Mouse (Mus musculus): ENCODE measurements around the gene Cnnm1. TPM values are rescaled to one million over a fixed set of nuclear protein-coding genes. Genes with fewer than 3 reads are reported as not detected.

Gene Cnnm1
- polyA plus RNA-seq, 1 experiment from 2014 or later = 0.37 TPM

DNA sequence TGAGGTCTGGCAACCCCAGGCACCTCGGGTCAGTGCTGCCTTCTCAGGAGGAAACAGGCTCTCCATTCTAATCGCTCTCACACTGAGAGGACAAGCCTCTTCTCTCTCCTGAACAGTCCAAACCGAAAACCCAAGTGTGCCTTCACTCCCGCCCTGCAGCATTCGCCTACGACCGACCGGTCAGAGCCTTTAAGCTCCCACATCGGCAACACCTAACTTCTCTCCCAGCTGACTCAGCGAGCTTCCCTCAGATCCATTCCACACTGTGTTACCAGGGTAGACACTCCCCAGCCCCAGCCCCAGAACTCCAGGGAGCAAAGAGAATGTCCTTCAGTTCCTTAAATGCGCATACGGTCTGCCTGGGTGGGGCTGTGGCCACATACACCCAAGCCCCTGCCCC, 65.2 kb downstream of the Cnnm1 start:
- Histone ChIP-seq H3K4me1 (replicated peaks; ENCODE audit: control insufficient read depth, insufficient read depth, low read length) (no peaks in the 10 kb centered on the region), H3K27ac (ENCODE audit: low read depth, low read length) (no peak overlapping the region), H3K9ac (ENCODE audit: low read length) (no peak overlapping the region), H3K4me3 (ENCODE audit: low read depth, low read length) (no peak overlapping the region), H3K9me3 (ENCODE audit: control insufficient read depth, low read length) (no peaks in the 10 kb centered on the region), H3K27me3 (ENCODE audit: control insufficient read depth, insufficient read depth, low read length) (no peaks in the 10 kb centered on the region), H3K36me3 (ENCODE audit: control insufficient read depth, insufficient read depth, low read length) (peaks cover 2% of the 10 kb centered on the region; the same call in 1 of the 2 replicates), H3K4me2 (ENCODE audit: low read depth, low read length, severe bottlenecking) (no peak overlapping the region)
- ATAC-seq (replicated peaks; ENCODE audit: low FRiP score) (no peak), DNase-seq (ENCODE audit: low spot score) (no peak)
- WGBS = 92% methylated on average over 12 of the region's 12 CpGs

DNA sequence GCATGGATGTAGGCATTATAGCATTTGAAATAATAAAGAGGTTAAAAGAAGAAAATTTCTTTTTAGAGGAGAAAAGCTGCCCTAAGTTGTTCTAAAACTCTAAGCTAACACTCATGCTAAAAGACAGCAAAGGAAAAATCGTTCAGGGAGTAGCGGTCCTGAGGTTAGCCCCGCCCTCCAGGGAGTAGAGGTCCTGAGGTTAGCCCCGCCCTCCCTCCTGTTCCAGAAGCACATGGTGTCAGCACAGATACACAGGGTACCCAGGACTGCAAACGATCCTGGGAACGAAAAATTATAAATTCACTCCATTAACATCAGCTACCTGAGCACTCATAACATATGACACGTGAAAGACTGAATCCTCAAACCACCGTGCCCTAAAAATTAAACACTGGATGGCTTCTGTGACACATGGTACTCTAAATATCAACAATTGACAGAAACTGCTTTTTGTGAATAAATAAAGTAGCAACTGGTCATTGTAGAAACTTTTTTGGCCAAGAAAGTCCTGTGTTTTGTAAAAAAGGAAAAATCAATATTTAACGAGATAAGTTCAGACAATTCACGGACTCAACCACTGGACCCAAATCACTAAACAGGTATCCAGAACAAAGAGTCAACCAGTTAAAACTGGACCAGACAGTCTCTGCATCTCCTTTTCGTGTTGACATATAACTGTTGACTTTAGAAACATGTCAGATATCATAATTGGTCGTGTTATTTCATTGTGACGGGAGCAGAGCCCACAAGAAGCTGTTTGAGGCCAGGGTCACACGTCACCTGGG, 70.4 kb downstream of the Cnnm1 start:
- no peak overlapping the region for H3K9ac ChIP-seq (ENCODE audit: low read length)
- H3K36me3 ChIP-seq (ENCODE audit: control insufficient read depth, insufficient read depth, low read length) = peaks cover 2% of the 10 kb centered on the region; the same call in 1 of the 2 replicates
- 94% methylated on average over 14 of the region's 14 CpGs for WGBS
- no peaks in the 10 kb centered on the region for H3K27me3 ChIP-seq (ENCODE audit: control insufficient read depth, insufficient read depth, low read length)
- H3K4me2 ChIP-seq (ENCODE audit: low read depth, low read length, severe bottlenecking) = no peak overlapping the region
- H3K4me3 ChIP-seq (ENCODE audit: low read depth, low read length) = no peak overlapping the region
- DNase-seq (ENCODE audit: low spot score) (no peak), ATAC-seq (replicated peaks; ENCODE audit: low FRiP score) (no peak)
- H3K27ac ChIP-seq (ENCODE audit: low read depth, low read length) = no peak overlapping the region
- no peaks in the 10 kb centered on the region for H3K9me3 ChIP-seq (ENCODE audit: control insufficient read depth, low read length)
- no peaks in the 10 kb centered on the region for H3K4me1 ChIP-seq (replicated peaks; ENCODE audit: control insufficient read depth, insufficient read depth, low read length)

GRCm38 (mm10) chr19:43511621-43512620, 71.7 kb downstream of the Cnnm1 start:
- Histone ChIP-seq H3K4me1 (replicated peaks; ENCODE audit: control insufficient read depth, insufficient read depth, low read length) (no peaks in the 10 kb centered on the region), H3K27me3 (ENCODE audit: control insufficient read depth, insufficient read depth, low read length) (no peaks in the 10 kb centered on the region), H3K9ac (ENCODE audit: low read length) (no peak overlapping the region), H3K4me3 (ENCODE audit: low read depth, low read length) (no peak overlapping the region), H3K9me3 (ENCODE audit: control insufficient read depth, low read length) (no peaks in the 10 kb centered on the region), H3K4me2 (ENCODE audit: low read depth, low read length, severe bottlenecking) (no peak overlapping the region), H3K27ac (ENCODE audit: low read depth, low read length) (no peak overlapping the region), H3K36me3 (ENCODE audit: control insufficient read depth, insufficient read depth, low read length) (peaks cover 2% of the 10 kb centered on the region; the same call in 1 of the 2 replicates)
- no peak for ATAC-seq (replicated peaks; ENCODE audit: low FRiP score)
- DNase-seq (ENCODE audit: low spot score) = peak; percentile 43
- 88% methylated on average over 22 of the region's 22 CpGs for WGBS

GRCm38 (mm10) chr19:43513874-43514273, 73.6 kb downstream of the Cnnm1 start:
- Histone ChIP-seq H3K36me3 (ENCODE audit: control insufficient read depth, insufficient read depth, low read length) (peaks cover 2% of the 10 kb centered on the region; the same call in 1 of the 2 replicates), H3K4me3 (ENCODE audit: low read depth, low read length) (no peak overlapping the region), H3K4me2 (ENCODE audit: low read depth, low read length, severe bottlenecking) (no peak overlapping the region), H3K9me3 (ENCODE audit: control insufficient read depth, low read length) (no peaks in the 10 kb centered on the region), H3K27me3 (ENCODE audit: control insufficient read depth, insufficient read depth, low read length) (no peaks in the 10 kb centered on the region), H3K4me1 (replicated peaks; ENCODE audit: control insufficient read depth, insufficient read depth, low read length) (no peaks in the 10 kb centered on the region), H3K9ac (ENCODE audit: low read length) (no peak overlapping the region), H3K27ac (ENCODE audit: low read depth, low read length) (no peak overlapping the region)
- no peak for ATAC-seq (replicated peaks; ENCODE audit: low FRiP score)
- DNase-seq (ENCODE audit: low spot score) = peak; percentile 33
- WGBS = 96% methylated on average over 8 of the region's 8 CpGs

DNA sequence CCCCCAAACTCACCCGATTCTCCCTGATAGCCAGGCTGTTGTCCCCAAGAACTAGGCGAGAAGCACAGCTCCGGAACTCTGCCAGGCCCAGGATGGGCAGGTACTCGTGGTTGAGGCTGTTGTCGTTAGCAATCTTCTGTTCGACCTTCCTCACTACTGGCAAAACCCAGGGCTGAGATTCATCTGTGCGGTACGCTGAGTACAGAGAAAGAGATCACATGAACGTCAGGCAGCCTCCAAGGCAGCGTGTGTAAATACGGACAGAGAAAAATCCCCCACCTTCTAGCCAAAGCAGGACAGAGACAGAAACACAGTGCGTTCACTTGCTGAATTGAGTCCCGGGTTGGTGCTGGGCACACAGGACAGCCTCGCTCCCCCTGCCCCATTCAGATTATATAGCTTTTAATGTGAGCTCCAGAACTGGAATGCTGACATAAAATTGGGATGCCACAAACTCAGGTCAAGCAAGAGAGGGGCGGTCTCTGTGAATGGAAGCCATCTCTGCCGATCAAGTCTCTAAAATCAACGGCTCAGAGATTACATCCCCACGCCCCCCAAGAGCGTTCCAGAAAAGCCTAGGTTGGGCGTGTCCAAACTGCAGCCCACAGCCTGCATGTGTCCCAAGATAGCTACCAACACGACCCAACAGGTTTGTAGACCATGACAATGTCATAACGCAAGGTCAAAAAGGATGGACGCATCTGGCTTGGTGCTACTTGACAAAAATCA, 75.6 kb downstream of the Cnnm1 start:
- no peak for ATAC-seq (replicated peaks; ENCODE audit: low FRiP score)
- no peaks in the 10 kb centered on the region; the same call in 1 of the 2 replicates for H3K36me3 ChIP-seq (ENCODE audit: control insufficient read depth, insufficient read depth, low read length)
- 93% methylated on average over 23 of the region's 23 CpGs for WGBS

DNA sequence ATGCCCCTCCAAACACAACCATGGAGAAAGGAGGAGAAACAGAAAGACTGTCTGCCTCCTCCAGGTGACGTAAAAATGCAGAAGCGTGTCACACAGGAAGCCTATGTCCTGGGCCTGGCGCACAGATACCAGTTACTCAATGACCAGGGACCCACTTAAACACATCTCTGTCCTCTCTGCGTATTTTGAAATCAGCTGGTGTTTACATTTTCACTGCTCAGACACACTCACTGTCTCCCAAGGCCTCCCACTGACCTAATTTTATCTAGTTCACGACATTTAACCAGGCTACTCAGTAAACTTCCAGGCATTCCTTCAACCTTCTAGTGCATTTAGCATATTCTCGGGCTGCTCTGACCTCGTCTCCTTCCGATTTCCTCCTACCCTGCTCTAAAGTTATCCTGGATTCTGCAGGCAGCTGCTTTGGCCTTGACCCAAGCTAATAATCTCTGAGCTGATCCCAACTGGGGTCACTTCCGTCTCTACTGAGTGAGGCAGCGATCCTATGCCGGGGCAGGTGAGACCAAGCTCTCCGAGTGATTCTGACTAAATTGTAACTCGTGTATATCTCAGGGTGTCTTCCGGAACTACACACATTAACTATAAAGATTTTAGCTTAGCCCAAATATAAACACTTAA, 76.3 kb downstream of the Cnnm1 start:
- Histone ChIP-seq H3K27me3 (ENCODE audit: control insufficient read depth, insufficient read depth, low read length) (no peaks in the 10 kb centered on the region), H3K36me3 (ENCODE audit: control insufficient read depth, insufficient read depth, low read length) (no peaks in the 10 kb centered on the region; the same call in 1 of the 2 replicates), H3K4me2 (ENCODE audit: low read depth, low read length, severe bottlenecking) (no peak overlapping the region), H3K4me3 (ENCODE audit: low read depth, low read length) (no peak overlapping the region), H3K4me1 (replicated peaks; ENCODE audit: control insufficient read depth, insufficient read depth, low read length) (peaks cover 12% of the 10 kb centered on the region; the same call in 1 of the 2 replicates), H3K9me3 (ENCODE audit: control insufficient read depth, low read length) (no peaks in the 10 kb centered on the region), H3K9ac (ENCODE audit: low read length) (no peak overlapping the region), H3K27ac (ENCODE audit: low read depth, low read length) (no peak overlapping the region)
- 92% methylated on average over 14 of the region's 14 CpGs for WGBS
- DNase-seq (ENCODE audit: low spot score) (no peak), ATAC-seq (replicated peaks; ENCODE audit: low FRiP score) (no peak)

More for the DNA sequence above, 75.6 kb downstream of the Cnnm1 start:
- Histone ChIP-seq H3K9ac (ENCODE audit: low read length) (no peak overlapping the region), H3K27ac (ENCODE audit: low read depth, low read length) (no peak overlapping the region), H3K27me3 (ENCODE audit: control insufficient read depth, insufficient read depth, low read length) (no peaks in the 10 kb centered on the region), H3K9me3 (ENCODE audit: control insufficient read depth, low read length) (no peaks in the 10 kb centered on the region), H3K4me1 (replicated peaks; ENCODE audit: control insufficient read depth, insufficient read depth, low read length) (peaks cover 6% of the 10 kb centered on the region; the same call in 1 of the 2 replicates), H3K4me2 (ENCODE audit: low read depth, low read length, severe bottlenecking) (no peak overlapping the region), H3K4me3 (ENCODE audit: low read depth, low read length) (no peak overlapping the region)
- DNase-seq (ENCODE audit: low spot score) = no peak

DNA sequence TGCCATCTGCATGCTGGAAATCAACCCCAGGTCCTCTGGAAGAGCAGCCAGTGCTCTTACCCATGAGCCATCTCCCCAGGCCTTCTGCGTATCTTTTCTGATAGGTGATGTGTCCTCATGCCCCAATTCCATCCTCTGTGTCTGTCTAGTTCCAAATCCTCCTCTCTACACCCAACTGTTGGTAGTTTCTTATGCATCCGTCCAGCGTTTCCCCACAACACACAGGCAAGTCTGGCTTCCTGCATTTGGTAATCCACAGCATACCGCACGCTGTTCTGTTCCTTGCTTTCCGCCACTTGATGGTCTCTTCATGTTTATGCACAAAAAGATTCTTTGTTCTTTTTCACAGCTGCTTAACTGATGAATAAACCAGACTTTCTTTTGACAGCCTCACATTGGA, 77.1 kb downstream of the Cnnm1 start:
- DNase-seq (ENCODE audit: low spot score) (no peak), ATAC-seq (replicated peaks; ENCODE audit: low FRiP score) (no peak)
- H3K27ac ChIP-seq (ENCODE audit: low read depth, low read length) = no peak overlapping the region
- H3K4me2 ChIP-seq (ENCODE audit: low read depth, low read length, severe bottlenecking) = no peak overlapping the region
- H3K9me3 ChIP-seq (ENCODE audit: control insufficient read depth, low read length) = no peaks in the 10 kb centered on the region
- H3K4me3 ChIP-seq (ENCODE audit: low read depth, low read length) = no peak overlapping the region
- WGBS = 81% methylated on average over 6 of the region's 6 CpGs
- peaks cover 16% of the 10 kb centered on the region; the same call in 1 of the 2 replicates for H3K4me1 ChIP-seq (replicated peaks; ENCODE audit: control insufficient read depth, insufficient read depth, low read length)
- H3K36me3 ChIP-seq (ENCODE audit: control insufficient read depth, insufficient read depth, low read length) = no peaks in the 10 kb centered on the region; the same call in 1 of the 2 replicates
- H3K9ac ChIP-seq (ENCODE audit: low read length) = no peak overlapping the region
- H3K27me3 ChIP-seq (ENCODE audit: control insufficient read depth, insufficient read depth, low read length) = no peaks in the 10 kb centered on the region
